Mouse (Mus musculus) limb, embryonic 10.5 days (tissue): ENCODE results near the gene Slc35d3. TPM values are rescaled to one million over a fixed set of nuclear protein-coding genes. Genes with fewer than 3 reads are reported as not detected.

Experiments used
- DNase-seq: peaks from one replicate; pipeline ENCODE4 v3.0.0-alpha.2; 2017; ENCODE audit warnings: low spot score
- H3K27ac ChIP-seq: fragments of 300-500 bp; sonication (generic); 2 replicates; pipeline ENCODE4 v1.5.1; 2016; ENCODE audit warnings: mild to moderate bottlenecking
- H3K27me3 ChIP-seq: fragments of 300-500 bp; sonication (generic); 2 replicates; pipeline ENCODE4 v1.6.1; 2016; ENCODE audit warnings: low read depth, mild to moderate bottlenecking; ENCODE audit not compliant: poor library complexity, severe bottlenecking
- H3K36me3 ChIP-seq: fragments of 300-500 bp; sonication (generic); 2 replicates; pipeline ENCODE4 v1.6.1; 2016; ENCODE audit warnings: mild to moderate bottlenecking, moderate library complexity
- H3K4me1 ChIP-seq: fragments of 300-500 bp; sonication (generic); 2 replicates; pipeline ENCODE4 v1.6.1; 2016
- H3K4me3 ChIP-seq: fragments of 300-500 bp; sonication (generic); 2 replicates; pipeline ENCODE4 v1.5.1; 2016; ENCODE audit warnings: mild to moderate bottlenecking, moderate library complexity
- H3K9me3 ChIP-seq: fragments of 300-500 bp; sonication (generic); replicated peaks from 2 replicates; pipeline ENCODE4 v1.6.1; 2016; ENCODE audit warnings: mild to moderate bottlenecking
- WGBS: fragments of 180-500 bp; shearing (Covaris S2); methylation state at CpG from one replicate; pipeline ENCODE4 v1.1.7; 2016; 5-methylcytosine and 5-hydroxymethylcytosine counted together
- polyA plus RNA-seq: library from polyadenylated mRNA; unstranded; fragments of >200 nt; fragmentation: Nextera tagmentation; extraction: Ambion mirVana; gene quantifications from 2 replicates; pipeline ENCODE4 v1.2.1, GENCODE M21; 2016

Slc35d3 gene
- polyA plus RNA-seq, result 1.1 and 1.4 TPM in 2 replicates

DNA sequence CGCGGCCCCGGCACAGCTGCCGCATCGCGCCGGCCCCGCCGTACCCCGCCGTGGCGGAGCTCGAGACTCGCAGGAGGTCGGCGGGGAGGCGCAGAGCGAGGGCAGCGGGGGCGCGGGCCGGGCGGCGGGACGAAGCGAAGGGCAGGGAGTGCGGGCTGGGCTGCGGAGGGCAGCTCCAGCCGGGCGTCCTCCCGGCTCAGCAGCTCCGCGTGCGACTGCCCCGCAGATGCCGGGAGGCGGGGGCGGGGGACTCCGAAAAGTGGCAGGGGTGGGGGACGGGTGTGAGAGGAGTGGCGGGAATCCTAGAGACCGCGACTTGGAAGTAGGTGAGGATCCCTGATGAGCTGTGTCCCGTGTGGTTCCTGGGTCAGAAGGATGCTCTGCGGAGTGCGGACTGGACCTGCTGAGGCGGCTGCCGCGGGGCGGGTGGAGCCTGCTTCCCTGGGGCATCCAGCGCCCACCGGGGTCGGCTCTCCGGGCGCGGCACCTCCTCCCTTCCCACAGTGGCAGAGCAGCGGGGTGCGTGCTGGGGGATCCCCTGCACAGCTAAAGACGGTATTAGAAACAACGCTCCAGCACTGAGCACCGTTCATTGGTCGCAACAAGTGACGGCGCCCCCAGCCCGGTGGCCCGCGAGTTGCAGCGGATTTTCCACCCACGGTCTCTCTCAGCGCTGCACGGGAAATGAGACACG lies at the start of gene Slc35d3:
Gene Slc35d3, minus strand, starts transcription at position 462 of the 694 bp plus-strand sequence.
- DNase-seq, result peak; percentile 76
- H3K36me3 ChIP-seq, result no peaks in the 10 kb centered on the region
- peak within 1 kb of the TSS; percentile 70 for H3K27ac ChIP-seq
- no peaks in the 10 kb centered on the region for H3K9me3 ChIP-seq
- H3K4me1 ChIP-seq, result peaks cover 39% of the 10 kb centered on the region
- peak within 1 kb of the TSS; percentile 67 for H3K4me3 ChIP-seq
- H3K27me3 ChIP-seq, result peaks cover 57% of the 10 kb centered on the region
- under 1% methylated on average over 72 of the region's 72 CpGs for whole genome bisulfite sequencing

DNA sequence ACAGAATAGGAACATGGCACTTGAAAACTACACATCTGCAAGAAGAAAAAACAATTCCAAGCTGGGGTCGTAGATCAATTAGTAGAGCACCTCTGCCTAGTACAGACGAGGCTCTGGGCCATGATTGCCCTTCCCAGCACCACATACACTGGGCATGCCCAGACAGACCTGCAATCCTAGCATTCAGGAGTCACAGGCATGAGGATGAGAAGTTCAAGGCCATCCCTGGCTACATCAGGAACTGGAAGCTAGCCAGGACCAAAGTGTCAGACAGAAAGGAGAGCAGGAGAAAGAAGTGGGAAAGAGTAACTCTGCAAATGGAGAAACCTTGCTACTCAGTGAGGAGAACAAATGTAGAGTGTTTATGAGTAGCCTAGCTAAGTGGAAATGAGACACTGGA lies 48.9 kb upstream of the Slc35d3 start:
- Histone ChIP-seq H3K27ac (no peak overlapping the region), H3K36me3 (peaks cover 7% of the 10 kb centered on the region), H3K27me3 (no peaks in the 10 kb centered on the region), H3K4me3 (no peak overlapping the region), H3K9me3 (no peaks in the 10 kb centered on the region), H3K4me1 (no peaks in the 10 kb centered on the region)
- WGBS, result 55% methylated on average over 2 of the region's 2 CpGs
- no peak for DNase-seq

DNA sequence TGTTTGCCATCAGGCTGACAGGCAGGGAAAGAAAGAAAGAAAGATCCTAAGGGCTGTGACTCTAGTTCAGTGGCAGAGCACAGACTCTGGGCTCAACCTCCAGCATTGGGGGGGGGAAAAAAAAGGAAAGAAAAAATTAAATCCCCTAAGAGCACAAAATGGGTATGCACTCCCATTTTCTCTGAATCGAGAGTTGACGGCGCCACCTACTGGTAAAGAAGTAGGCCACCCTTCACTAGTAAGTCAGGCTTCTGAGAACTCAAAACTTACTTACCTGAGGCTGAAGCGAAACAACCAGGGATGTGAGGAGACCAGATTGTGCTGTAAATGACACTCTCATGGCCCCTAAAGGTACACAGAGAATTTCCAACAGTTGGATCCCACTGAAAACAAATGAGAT lies 42.7 kb upstream of the Slc35d3 start:
- Histone ChIP-seq H3K36me3 (no peaks in the 10 kb centered on the region; the same call in 1 of the 2 replicates), H3K27ac (no peak overlapping the region), H3K4me1 (no peaks in the 10 kb centered on the region), H3K4me3 (no peak overlapping the region), H3K27me3 (no peaks in the 10 kb centered on the region), H3K9me3 (no peaks in the 10 kb centered on the region)
- peak; percentile 58 for DNase-seq
- 13% methylated on average over 4 of the region's 4 CpGs for WGBS

DNA sequence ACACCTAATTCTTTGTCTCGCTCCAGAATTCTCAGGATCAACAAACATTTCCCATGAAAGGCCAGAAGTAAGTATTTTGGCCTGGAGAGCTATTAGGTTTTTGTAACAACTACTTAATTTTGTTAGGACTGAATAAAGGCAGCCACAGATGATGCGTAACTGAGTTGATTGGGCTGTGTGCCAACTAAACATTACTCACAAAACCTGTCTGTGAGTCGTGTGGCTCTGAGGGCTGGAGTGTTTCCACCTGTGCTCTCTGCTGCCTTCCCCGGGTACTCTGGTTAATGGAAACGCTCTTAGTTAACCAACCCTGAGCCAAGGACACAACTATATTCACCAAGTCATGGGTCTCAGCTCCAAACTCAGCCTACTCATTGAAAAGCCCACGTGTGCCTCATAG lies 41.9 kb upstream of the Slc35d3 start:
- Histone ChIP-seq H3K36me3 (peaks cover 3% of the 10 kb centered on the region; the same call in 1 of the 2 replicates), H3K27ac (no peak overlapping the region), H3K9me3 (no peaks in the 10 kb centered on the region), H3K27me3 (no peaks in the 10 kb centered on the region), H3K4me3 (no peak overlapping the region), H3K4me1 (no peaks in the 10 kb centered on the region)
- 87% methylated on average over 6 of the region's 6 CpGs for WGBS
- DNase-seq, result no peak

DNA sequence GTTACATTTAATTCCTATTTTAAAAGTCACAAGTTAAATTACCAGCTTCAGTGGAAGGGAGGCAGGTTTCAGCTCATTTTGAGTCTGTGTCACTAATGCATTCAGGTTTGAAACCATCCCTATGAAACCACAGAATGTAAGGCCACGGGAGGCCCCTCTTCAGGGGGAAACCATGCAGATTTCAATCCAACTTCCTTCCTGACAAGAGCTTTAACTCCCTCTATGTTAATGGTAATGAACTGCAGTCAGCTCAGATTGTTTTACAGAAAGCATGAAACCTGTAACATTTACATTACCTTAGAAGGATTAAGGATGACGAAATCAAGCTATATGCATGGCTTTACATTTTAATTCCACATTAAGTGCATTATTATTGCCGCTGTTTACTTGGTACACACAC lies 40.4 kb upstream of the Slc35d3 start:
- no peak overlapping the region for H3K4me3 ChIP-seq
- WGBS, result 72% methylated on average over 3 of the region's 3 CpGs
- H3K4me1 ChIP-seq, result no peaks in the 10 kb centered on the region
- H3K27me3 ChIP-seq, result no peaks in the 10 kb centered on the region
- H3K27ac ChIP-seq, result no peak overlapping the region
- DNase-seq, result no peak
- H3K9me3 ChIP-seq, result no peaks in the 10 kb centered on the region
- peaks cover 3% of the 10 kb centered on the region; the same call in 1 of the 2 replicates for H3K36me3 ChIP-seq

DNA sequence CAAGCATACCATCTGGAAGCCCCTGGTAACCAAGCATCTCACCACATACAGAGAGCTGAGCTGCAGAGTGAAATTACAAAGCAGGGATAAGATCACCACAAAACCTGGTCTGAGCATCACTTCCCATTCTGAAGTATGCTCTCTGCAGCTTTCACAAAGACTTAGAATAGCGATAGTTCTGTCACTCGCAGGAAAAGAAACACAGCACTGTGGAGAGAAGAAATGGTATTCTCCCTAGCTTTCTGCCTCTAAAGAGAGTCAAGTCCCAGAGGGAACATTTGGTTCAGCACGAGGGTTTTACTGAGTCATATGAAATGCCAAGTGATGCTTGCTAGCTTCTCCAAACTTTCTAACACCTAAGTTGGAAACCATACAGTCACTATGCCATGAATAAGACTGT lies 38.6 kb upstream of the Slc35d3 start:
- 92% methylated on average over 3 of the region's 3 CpGs for WGBS
- H3K4me3 ChIP-seq, result no peak overlapping the region
- peaks cover 6% of the 10 kb centered on the region; the same call in 1 of the 2 replicates for H3K36me3 ChIP-seq
- H3K27ac ChIP-seq, result no peak overlapping the region
- no peaks in the 10 kb centered on the region for H3K9me3 ChIP-seq
- no peaks in the 10 kb centered on the region for H3K4me1 ChIP-seq
- no peaks in the 10 kb centered on the region for H3K27me3 ChIP-seq
- no peak for DNase-seq

DNA sequence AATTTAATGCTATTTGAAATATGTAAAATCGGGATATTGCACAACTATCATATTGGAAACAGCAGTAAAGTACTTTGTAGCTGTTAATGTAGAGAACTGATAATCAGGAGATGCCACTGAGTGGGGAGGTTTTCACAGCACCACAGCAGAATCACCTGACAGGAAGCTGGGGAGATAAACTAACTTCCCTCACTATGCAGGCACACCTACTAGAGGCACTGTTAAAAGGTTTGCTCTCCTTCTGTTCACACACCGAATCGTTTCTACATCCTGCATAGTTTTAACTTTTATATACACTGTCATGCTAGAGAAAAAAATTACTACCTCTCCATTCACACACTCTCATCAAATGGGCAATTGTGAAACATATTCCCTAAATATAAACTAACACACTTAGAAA lies 35.0 kb upstream of the Slc35d3 start:
- H3K36me3 ChIP-seq, result peaks cover 6% of the 10 kb centered on the region; the same call in 1 of the 2 replicates
- no peak for DNase-seq
- H3K27ac ChIP-seq, result no peak overlapping the region
- H3K27me3 ChIP-seq, result no peaks in the 10 kb centered on the region
- H3K4me1 ChIP-seq, result no peaks in the 10 kb centered on the region
- H3K9me3 ChIP-seq, result no peaks in the 10 kb centered on the region
- 92% methylated on average over 3 of the region's 3 CpGs for WGBS
- H3K4me3 ChIP-seq, result no peak overlapping the region

DNA sequence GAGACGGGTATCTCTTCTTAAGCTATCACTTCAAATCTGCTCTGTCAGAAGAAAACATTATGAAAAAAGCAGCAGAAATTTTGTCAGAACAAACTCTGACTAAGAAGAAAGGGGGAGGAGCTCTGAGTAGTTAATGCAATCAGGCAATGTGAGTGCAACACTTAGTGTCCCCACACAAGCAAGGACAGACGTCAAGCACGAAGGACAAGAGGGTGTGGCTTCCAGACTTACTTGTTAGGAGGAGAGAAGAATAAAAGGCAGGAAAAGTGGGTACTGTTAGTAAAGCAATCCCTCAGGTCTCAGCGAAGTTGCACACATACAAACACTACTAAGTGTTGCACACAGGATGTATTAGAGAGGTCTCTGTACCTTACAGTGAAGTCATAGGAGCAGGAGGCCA lies 33.1 kb upstream of the Slc35d3 start:
- Histone ChIP-seq H3K4me1 (no peaks in the 10 kb centered on the region), H3K27ac (no peak overlapping the region), H3K9me3 (no peaks in the 10 kb centered on the region), H3K27me3 (no peaks in the 10 kb centered on the region), H3K4me3 (no peak overlapping the region), H3K36me3 (peaks cover 6% of the 10 kb centered on the region; the same call in 1 of the 2 replicates)
- 73% methylated on average over 4 of the region's 4 CpGs for WGBS
- no peak for DNase-seq

DNA sequence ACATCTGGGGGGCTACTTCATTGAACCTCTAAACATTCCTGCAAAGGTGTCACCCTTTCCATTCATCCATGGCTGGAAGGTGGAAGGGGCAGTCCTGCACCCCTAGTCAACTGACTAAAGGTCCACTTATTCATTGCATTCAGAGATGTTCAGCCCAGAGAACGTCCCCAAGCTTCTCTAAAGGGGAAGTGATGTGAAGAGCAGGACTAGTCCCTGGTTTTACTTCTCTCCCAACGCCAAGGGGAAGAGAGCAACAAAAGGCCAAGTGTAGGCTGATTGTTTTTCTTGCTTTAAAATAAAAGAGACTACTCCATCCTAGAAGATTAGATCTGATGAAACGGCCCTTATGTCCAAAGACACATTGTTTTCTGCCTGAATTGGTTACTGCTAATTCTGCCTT lies 29.2 kb upstream of the Slc35d3 start:
- no peak overlapping the region for H3K4me3 ChIP-seq
- 81% methylated on average over 3 of the region's 3 CpGs for WGBS
- DNase-seq, result no peak
- H3K27ac ChIP-seq, result no peak overlapping the region
- H3K4me1 ChIP-seq, result no peaks in the 10 kb centered on the region
- no peaks in the 10 kb centered on the region for H3K27me3 ChIP-seq
- no peaks in the 10 kb centered on the region for H3K9me3 ChIP-seq
- H3K36me3 ChIP-seq, result no peaks in the 10 kb centered on the region

DNA sequence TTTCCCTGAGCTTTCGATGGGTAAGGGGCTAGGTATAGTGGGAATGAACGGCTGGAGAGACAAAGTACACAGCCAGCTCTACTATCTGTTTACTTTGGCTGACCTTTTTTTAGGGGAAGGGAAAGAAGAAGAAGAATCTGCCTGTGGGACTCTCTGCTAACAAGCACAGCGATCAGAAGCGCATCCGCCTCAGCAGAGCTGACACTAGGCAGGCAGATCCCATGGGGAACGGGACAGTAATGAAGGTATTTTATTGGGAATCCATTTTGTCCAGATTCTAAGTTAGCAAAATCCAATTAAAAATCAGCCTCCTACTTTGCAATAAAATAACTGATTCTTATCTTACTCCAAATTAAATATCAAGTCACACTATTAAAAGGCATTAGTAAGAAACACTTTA lies 27.9 kb upstream of the Slc35d3 start:
- 82% methylated on average over 6 of the region's 6 CpGs for WGBS
- H3K27ac ChIP-seq, result no peak overlapping the region
- DNase-seq, result no peak

DNA sequence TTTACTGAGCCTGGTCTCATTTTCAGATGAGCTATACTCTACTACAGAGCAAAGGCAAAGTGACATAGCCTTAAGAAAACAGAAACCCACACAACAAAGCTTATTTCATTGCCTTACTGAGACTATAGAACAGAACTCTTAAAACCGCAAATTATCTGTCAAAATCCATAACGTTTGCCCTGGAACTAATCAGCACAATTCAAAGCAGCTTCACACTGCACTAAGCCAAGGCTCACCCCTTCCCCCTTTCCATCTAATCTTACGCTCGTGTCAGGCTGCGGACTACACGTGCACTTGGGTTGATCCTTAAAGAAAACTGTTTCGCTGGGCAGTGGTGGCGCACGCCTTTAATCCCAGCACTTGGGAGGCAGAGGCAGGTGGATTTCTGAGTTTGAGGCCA lies 26.4 kb upstream of the Slc35d3 start:
- 87% methylated on average over 9 of the region's 9 CpGs for WGBS
- H3K27ac ChIP-seq, result no peak overlapping the region
- H3K9me3 ChIP-seq, result no peaks in the 10 kb centered on the region
- no peaks in the 10 kb centered on the region for H3K4me1 ChIP-seq
- H3K27me3 ChIP-seq, result no peaks in the 10 kb centered on the region
- DNase-seq, result no peak
- no peaks in the 10 kb centered on the region for H3K36me3 ChIP-seq
- H3K4me3 ChIP-seq, result no peak overlapping the region

More for the DNA sequence above, 27.9 kb upstream of the Slc35d3 start:
- Histone ChIP-seq H3K4me3 (no peak overlapping the region), H3K9me3 (no peaks in the 10 kb centered on the region), H3K4me1 (no peaks in the 10 kb centered on the region), H3K36me3 (no peaks in the 10 kb centered on the region), H3K27me3 (no peaks in the 10 kb centered on the region)

DNA sequence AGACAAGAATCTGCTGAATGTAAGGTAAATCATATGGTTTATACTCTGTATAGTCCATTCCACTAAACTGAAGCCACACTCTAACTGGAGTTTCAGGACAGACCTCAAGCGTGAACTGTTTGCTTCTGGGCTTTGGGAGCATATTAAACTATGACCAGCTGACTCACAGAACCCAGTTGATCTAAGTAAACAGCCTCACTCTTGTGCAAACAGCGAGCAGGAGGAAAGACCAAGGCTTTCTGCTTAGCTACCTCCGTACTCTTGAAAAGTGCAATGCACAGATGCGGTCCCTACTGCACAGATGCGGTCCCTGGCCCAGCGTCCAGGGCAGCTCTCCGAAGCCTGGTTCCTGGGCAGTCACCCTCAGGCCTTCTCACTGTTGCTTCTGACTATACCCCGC lies 26.0 kb upstream of the Slc35d3 start:
- Histone ChIP-seq H3K4me3 (no peak overlapping the region), H3K27ac (no peak overlapping the region), H3K27me3 (no peaks in the 10 kb centered on the region), H3K36me3 (no peaks in the 10 kb centered on the region), H3K9me3 (no peaks in the 10 kb centered on the region), H3K4me1 (no peaks in the 10 kb centered on the region)
- WGBS, result 91% methylated on average over 8 of the region's 8 CpGs
- no peak for DNase-seq

DNA sequence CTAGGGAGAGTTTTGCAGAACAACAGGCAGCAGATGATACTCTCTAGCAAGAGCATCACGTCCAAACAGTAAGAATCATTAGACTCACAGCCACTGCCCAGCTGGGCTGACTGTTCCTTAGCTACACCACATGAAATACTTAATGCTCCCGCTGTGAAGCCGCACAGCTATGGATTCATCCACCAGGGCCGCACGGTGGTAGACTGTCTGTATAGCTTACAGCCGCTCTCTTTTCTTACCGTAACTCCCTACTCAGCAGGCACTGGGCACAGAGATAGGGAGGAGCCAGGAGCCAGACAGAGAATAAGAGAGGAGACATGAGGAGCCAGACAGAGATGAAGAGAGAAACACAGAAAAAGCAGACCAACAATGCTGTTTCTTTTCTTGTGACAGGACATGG lies 25.4 kb upstream of the Slc35d3 start:
- H3K4me1 ChIP-seq, result no peaks in the 10 kb centered on the region
- no peaks in the 10 kb centered on the region for H3K27me3 ChIP-seq
- no peaks in the 10 kb centered on the region for H3K36me3 ChIP-seq
- H3K4me3 ChIP-seq, result no peak overlapping the region
- DNase-seq, result no peak
- no peaks in the 10 kb centered on the region for H3K9me3 ChIP-seq
- no peak overlapping the region for H3K27ac ChIP-seq
- 79% methylated on average over 7 of the region's 7 CpGs for WGBS

DNA sequence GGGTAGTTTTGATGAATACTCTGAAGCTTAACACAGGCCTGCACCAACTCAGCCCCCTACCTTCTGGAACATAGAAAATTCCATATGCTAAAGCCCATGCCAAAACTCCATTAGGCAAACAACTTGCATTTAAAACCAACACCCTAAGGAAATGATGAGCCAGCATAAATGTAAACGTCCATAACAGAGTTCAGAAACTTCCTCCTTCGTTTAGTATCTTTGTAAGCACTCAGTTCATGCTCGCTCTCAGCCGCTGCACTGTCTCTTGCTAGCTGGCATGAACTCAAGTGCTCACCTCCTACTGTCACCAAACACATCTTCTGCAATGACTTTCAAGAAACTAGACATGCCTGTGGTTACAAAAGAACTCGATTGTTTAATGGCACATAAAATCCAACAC lies 24.1 kb upstream of the Slc35d3 start:
- Histone ChIP-seq H3K27ac (no peak overlapping the region), H3K9me3 (no peaks in the 10 kb centered on the region), H3K27me3 (no peaks in the 10 kb centered on the region), H3K4me3 (no peak overlapping the region), H3K36me3 (no peaks in the 10 kb centered on the region), H3K4me1 (no peaks in the 10 kb centered on the region)
- WGBS, result 91% methylated on average over 5 of the region's 5 CpGs
- DNase-seq, result no peak
